In the genomic region with DNA sequence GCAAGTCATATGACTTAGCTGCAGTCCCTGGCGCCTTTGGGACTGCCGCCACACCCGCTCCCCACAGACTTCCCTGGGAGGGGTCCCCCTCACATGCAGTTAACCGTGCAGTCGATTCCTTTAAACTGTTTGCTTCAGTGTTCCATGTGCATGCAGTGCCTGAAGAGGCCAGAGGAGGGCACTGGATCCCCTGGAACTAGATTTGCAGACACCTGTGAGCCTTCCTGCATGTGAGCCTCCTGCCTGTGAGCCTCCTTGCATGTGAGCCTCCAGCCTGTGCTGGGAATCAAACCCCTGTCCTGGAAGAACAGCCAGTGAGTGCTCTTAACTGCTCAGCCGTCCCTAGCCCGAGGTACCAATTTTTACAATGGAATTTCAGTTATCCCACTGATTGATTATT, we compare ENCODE assay signal across 10 mouse cellular contexts. TPM values are rescaled to one million over a fixed set of nuclear protein-coding genes. Genes with fewer than 3 reads are reported as not detected.
DNase-seq lines count a peak whose midpoint lies in the region; ATAC-seq and TF ChIP-seq lines count a peak whose summit lies in the region.
"Had no signal": no experiment of that assay in that cellular context is flagged by ENCODE, and none has a peak within 500 bp of the region (broad histone marks: within the 10 kb centered on the region; RNA-seq: fewer than 3 reads in every experiment).

No protein-coding gene starts in this region.

- H3K4me2 ChIP-seq in midbrain, postnatal 0 days (ENCODE audit: low read depth, low read length, poor library complexity, severe bottlenecking), result no peak overlapping the region
- no peak overlapping the region for H3K4me2 ChIP-seq in midbrain, embryonic 13.5 days (replicated peaks)
- no peak overlapping the region for H3K4me2 ChIP-seq in forebrain, embryonic 14.5 days (ENCODE audit: low read length)
- H3K4me2 ChIP-seq: midbrain, embryonic 12.5 days had no signal

- WGBS in heart, embryonic 10.5 days, result 84% methylated on average over 7 of the region's 7 CpGs
- 91% methylated on average over 7 of the region's 7 CpGs for WGBS in midbrain, postnatal 0 days
- WGBS in midbrain, embryonic 13.5 days, result 89% methylated on average over 7 of the region's 7 CpGs
- 83% methylated on average over 7 of the region's 7 CpGs for WGBS in forebrain, embryonic 14.5 days

- no peak overlapping the region for H3K4me3 ChIP-seq in heart, embryonic 10.5 days
- no peak overlapping the region for H3K4me3 ChIP-seq in midbrain, postnatal 0 days (ENCODE audit: low read depth, low read length)
- H3K4me3 ChIP-seq in midbrain, embryonic 13.5 days (replicated peaks), result no peak overlapping the region
- no peak overlapping the region for H3K4me3 ChIP-seq in forebrain, embryonic 14.5 days (ENCODE audit: low read depth, low read length)
- H3K4me3 ChIP-seq: midbrain, embryonic 12.5 days had no signal

- ATAC-seq in midbrain, postnatal 0 days (ENCODE audit: low FRiP score), result no peak
- no peak for ATAC-seq in midbrain, embryonic 13.5 days
- ATAC-seq in forebrain, embryonic 14.5 days, result no peak

- H3K9me3 ChIP-seq in heart, embryonic 10.5 days, result no peaks in the 10 kb centered on the region
- H3K9me3 ChIP-seq in midbrain, postnatal 0 days (ENCODE audit: low read length), result no peaks in the 10 kb centered on the region
- no peaks in the 10 kb centered on the region for H3K9me3 ChIP-seq in midbrain, embryonic 13.5 days
- H3K9me3 ChIP-seq in forebrain, embryonic 14.5 days (replicated peaks; ENCODE audit: control insufficient read depth, low read length), result no peaks in the 10 kb centered on the region
- H3K9me3 ChIP-seq: midbrain, embryonic 12.5 days had no signal

- peak; percentile 20 to 31 for DNase-seq in heart, postnatal 10 days
- no peak for DNase-seq in heart, embryonic 10.5 days (ENCODE audit: low spot score)
- peak; percentile 37 for DNase-seq in midbrain, postnatal 0 days (ENCODE audit: low spot score)
- peak; percentile 43 for DNase-seq in embryo, embryonic 11 days
- DNase-seq in testis, postnatal 10 days (ENCODE audit: low spot score), result peak; percentile 58
- DNase-seq in layer of hippocampus, adult 9-11 months, result no peak
- DNase-seq in forebrain, embryonic 14.5 days (ENCODE audit: low spot score), result no peak

- peak; percentile 76 for TF ChIP-seq CTCF in midbrain, postnatal 0 days (IDR thresholded peaks at IDR 0.05)

- peaks cover 11% of the 10 kb centered on the region for H3K36me3 ChIP-seq in heart, embryonic 10.5 days
- H3K36me3 ChIP-seq in midbrain, postnatal 0 days (ENCODE audit: insufficient read depth, low read length), result 0 out of 2 replicates have a peak, but pooled peaks cover 3% of the 10 kb centered on the region
- H3K36me3 ChIP-seq in midbrain, embryonic 13.5 days, result peaks cover 7% of the 10 kb centered on the region
- 0 out of 2 replicates have a peak, but pooled peaks cover 4% of the 10 kb centered on the region for H3K36me3 ChIP-seq in forebrain, embryonic 14.5 days (ENCODE audit: control insufficient read depth, insufficient read depth, low read length)

- intact Hi-C loops in heart, postnatal 10 days (cut with DNase I), result no loop called here

- peaks cover 6% of the 10 kb centered on the region; the same call in 1 of the 2 replicates for H3K4me1 ChIP-seq in heart, embryonic 10.5 days
- no peaks in the 10 kb centered on the region; the same call in 1 of the 2 replicates for H3K4me1 ChIP-seq in midbrain, postnatal 0 days (ENCODE audit: insufficient read depth, low read length)
- H3K4me1 ChIP-seq in midbrain, embryonic 13.5 days (replicated peaks), result peaks cover 6% of the 10 kb centered on the region
- no peaks in the 10 kb centered on the region for H3K4me1 ChIP-seq in forebrain, embryonic 14.5 days (ENCODE audit: control insufficient read depth, insufficient read depth, low read length)

- H3K27ac ChIP-seq in heart, embryonic 10.5 days, result no peak overlapping the region
- no peak overlapping the region for H3K27ac ChIP-seq in midbrain, postnatal 0 days (ENCODE audit: low read depth, low read length)
- no peak overlapping the region for H3K27ac ChIP-seq in midbrain, embryonic 13.5 days
- H3K27ac ChIP-seq in forebrain, embryonic 14.5 days (ENCODE audit: low read depth, low read length), result no peak overlapping the region
- H3K27ac ChIP-seq: midbrain, embryonic 12.5 days had no signal

- no peaks in the 10 kb centered on the region for H3K27me3 ChIP-seq in heart, embryonic 10.5 days (ENCODE audit: insufficient read depth, poor library complexity, severe bottlenecking)
- no peaks in the 10 kb centered on the region for H3K27me3 ChIP-seq in midbrain, postnatal 0 days (ENCODE audit: insufficient read depth, low read length)
- H3K27me3 ChIP-seq in midbrain, embryonic 13.5 days, result no peaks in the 10 kb centered on the region
- H3K27me3 ChIP-seq in forebrain, embryonic 14.5 days (replicated peaks; ENCODE audit: control insufficient read depth, insufficient read depth, low read length), result no peaks in the 10 kb centered on the region
- H3K27me3 ChIP-seq: midbrain, embryonic 12.5 days had no signal

- H3K9ac ChIP-seq in midbrain, postnatal 0 days (replicated peaks; ENCODE audit: low read length, poor library complexity, severe bottlenecking), result no peak overlapping the region
- no peak overlapping the region for H3K9ac ChIP-seq in midbrain, embryonic 13.5 days (replicated peaks)
- no peak overlapping the region for H3K9ac ChIP-seq in forebrain, embryonic 14.5 days (ENCODE audit: low read length)
- H3K9ac ChIP-seq: midbrain, embryonic 12.5 days had no signal

RNA-seq across cellular contexts. Expression of gene Gm17660, which starts 8.7 kb away (rescaled TPM):
- not detected for total RNA-seq in heart, postnatal 10 days (2021)
- polyA plus RNA-seq in heart, embryonic 10.5 days (2016; fragmentation: Nextera tagmentation; extraction: Ambion mirVana), result not detected in 2 replicates
- total RNA-seq in midbrain, postnatal 0 days (2014; rRNA removed), result not detected in 2 replicates
- polyA plus RNA-seq in midbrain, postnatal 0 days (2015; fragmentation: Nextera tagmentation; extraction: Ambion mirVana), result 0.83 and 1.1 TPM in 2 replicates
- polyA plus RNA-seq in midbrain, embryonic 13.5 days (2015; fragmentation: Nextera tagmentation; extraction: Ambion mirVana), result not detected in 2 replicates
- 0.44 TPM in 1 of 2 replicates, not detected in the other for polyA plus RNA-seq in forebrain, embryonic 14.5 days (2014; fragmentation: Nextera tagmentation; extraction: Ambion mirVana)
- polyA plus RNA-seq: heart, embryonic 14.5 days; midbrain, embryonic 12.5 days had no signal

RNA-seq across cellular contexts. Expression of gene Nudt9, which starts 22.6 kb away (rescaled TPM):
- 10 to 100 TPM; 45.8 to 46.6 TPM for total RNA-seq in heart, postnatal 10 days (2021)
- 55.5 and 68.7 TPM in 2 replicates for polyA plus RNA-seq in heart, embryonic 10.5 days (2016; fragmentation: Nextera tagmentation; extraction: Ambion mirVana)
- total RNA-seq in midbrain, postnatal 0 days (2014; rRNA removed), result 48.8 and 48.9 TPM in 2 replicates
- 70.4 and 72.5 TPM in 2 replicates for polyA plus RNA-seq in midbrain, postnatal 0 days (2015; fragmentation: Nextera tagmentation; extraction: Ambion mirVana)
- polyA plus RNA-seq in midbrain, embryonic 13.5 days (2015; fragmentation: Nextera tagmentation; extraction: Ambion mirVana), result 54.8 and 58.2 TPM in 2 replicates
- 55.9 and 56.8 TPM in 2 replicates for polyA plus RNA-seq in forebrain, embryonic 14.5 days (2014; fragmentation: Nextera tagmentation; extraction: Ambion mirVana)

RNA-seq across cellular contexts. Expression of gene Sparcl1, which starts 44.8 kb away (rescaled TPM):
- total RNA-seq in heart, postnatal 10 days (2021), result 100 to 1,000 TPM; 372 to 394 TPM
- polyA plus RNA-seq in heart, embryonic 10.5 days (2016; fragmentation: Nextera tagmentation; extraction: Ambion mirVana), result 11.4 and 17.7 TPM in 2 replicates
- total RNA-seq in midbrain, postnatal 0 days (2014; rRNA removed), result 438 and 529 TPM in 2 replicates
- polyA plus RNA-seq in midbrain, postnatal 0 days (2015; fragmentation: Nextera tagmentation; extraction: Ambion mirVana), result 358 and 444 TPM in 2 replicates
- polyA plus RNA-seq in midbrain, embryonic 13.5 days (2015; fragmentation: Nextera tagmentation; extraction: Ambion mirVana), result 72.8 and 84.5 TPM in 2 replicates
- polyA plus RNA-seq in forebrain, embryonic 14.5 days (2014; fragmentation: Nextera tagmentation; extraction: Ambion mirVana), result 70.4 and 93.1 TPM in 2 replicates

RNA-seq across cellular contexts. Expression of gene Hsd17b11, which starts 47.0 kb away (rescaled TPM):
- total RNA-seq in heart, postnatal 10 days (2021), result 10 to 100 TPM; 29.4 to 31.6 TPM
- 2.5 and 3.6 TPM in 2 replicates for polyA plus RNA-seq in heart, embryonic 10.5 days (2016; fragmentation: Nextera tagmentation; extraction: Ambion mirVana)
- total RNA-seq in midbrain, postnatal 0 days (2014; rRNA removed), result 16.3 and 16.4 TPM in 2 replicates
- polyA plus RNA-seq in midbrain, postnatal 0 days (2015; fragmentation: Nextera tagmentation; extraction: Ambion mirVana), result 3.6 and 4.7 TPM in 2 replicates
- 1.2 and 1.8 TPM in 2 replicates for polyA plus RNA-seq in midbrain, embryonic 13.5 days (2015; fragmentation: Nextera tagmentation; extraction: Ambion mirVana)
- polyA plus RNA-seq in forebrain, embryonic 14.5 days (2014; fragmentation: Nextera tagmentation; extraction: Ambion mirVana), result 1.6 and 2.0 TPM in 2 replicates

Comparison
In these comparisons a context has a peak if more than half of its experiments do, and no peak if none do; other contexts are left out.
1. DNase-seq: peak in heart, postnatal 10 days (2 of 2), midbrain, postnatal 0 days (single experiment), embryo, embryonic 11 days (single experiment) and testis, postnatal 10 days (single experiment); none in heart, embryonic 10.5 days (single experiment), layer of hippocampus, adult 9-11 months (single experiment) and forebrain, embryonic 14.5 days (single experiment).